Mouse (Mus musculus) stomach, embryonic 14.5 days (tissue): ENCODE results near the gene Flywch2. TPM values are rescaled to one million over a fixed set of nuclear protein-coding genes. Genes with fewer than 3 reads are reported as not detected.
A peak's percentile ranks its signal among the peaks of the same experiment; 100 is the strongest.

Experiments used
- ATAC-seq: fragments of 200-750 bp; cut with Nextera tagmentation; 2 replicates; pipeline ENCODE4 v1.8.0; 2017; ENCODE audit warnings: low read depth, moderate TSS enrichment; ENCODE audit not compliant: insufficient number of reproducible peaks, insufficient read depth, low FRiP score
- H3K27ac ChIP-seq: fragments of 300-500 bp; sonication (generic); 2 replicates; pipeline ENCODE4 v1.5.1; 2014; ENCODE audit warnings: mild to moderate bottlenecking, low read length, moderate library complexity, mixed read lengths
- H3K27me3 ChIP-seq: fragments of 300-500 bp; sonication (generic); 2 replicates; pipeline ENCODE4 v1.6.1; 2014; ENCODE audit warnings: low read length, control low read depth, mixed read lengths; ENCODE audit not compliant: control insufficient read depth, insufficient read depth
- H3K36me3 ChIP-seq: fragments of 300-500 bp; sonication (generic); 2 replicates; pipeline ENCODE4 v1.6.1; 2014; ENCODE audit warnings: mild to moderate bottlenecking, control low read depth, low read length, moderate library complexity, mixed read lengths; ENCODE audit not compliant: control insufficient read depth, insufficient read depth
- H3K4me1 ChIP-seq: fragments of 300-500 bp; sonication (generic); 2 replicates; pipeline ENCODE4 v1.6.1; 2014; ENCODE audit warnings: low read length, control low read depth, mixed read lengths; ENCODE audit not compliant: control insufficient read depth, insufficient read depth
- H3K4me2 ChIP-seq: fragments of 300-500 bp; sonication (generic); replicated peaks from 2 replicates; pipeline ENCODE4 v1.6.1; 2014; ENCODE audit warnings: low read depth, low read length, control low read depth
- H3K4me3 ChIP-seq: fragments of 300-500 bp; sonication (generic); 2 replicates; pipeline ENCODE4 v1.5.1; 2014; ENCODE audit warnings: low read depth, low read length, control low read depth
- H3K9ac ChIP-seq: fragments of 300-500 bp; sonication (generic); replicated peaks from 2 replicates; pipeline ENCODE4 v1.6.1; 2014; ENCODE audit warnings: low read depth, mild to moderate bottlenecking, control low read depth, low read length, moderate library complexity, mixed read lengths
- H3K9me3 ChIP-seq: fragments of 300-500 bp; sonication (generic); 2 replicates; pipeline ENCODE4 v1.6.1; 2016; ENCODE audit warnings: low read depth, low read length, control low read depth; ENCODE audit not compliant: control insufficient read depth
- WGBS: fragments of 180-500 bp; shearing (Covaris S2); extraction: QIAGEN DNeasy Blood & Tissue Kit; methylation state at CpG from one replicate; pipeline ENCODE4 v1.1.7; 2014; 5-methylcytosine and 5-hydroxymethylcytosine counted together
- polyA plus RNA-seq: library from polyadenylated mRNA; unstranded; fragments of >200 nt; fragmentation: Nextera tagmentation; extraction: Ambion mirVana; gene quantifications from 2 replicates; pipeline ENCODE4 v1.2.1, GENCODE M21; 2014

The Flywch2 gene
- polyA plus RNA-seq, 1 experiment from 2014 or later = 31.0 TPM

DNA sequence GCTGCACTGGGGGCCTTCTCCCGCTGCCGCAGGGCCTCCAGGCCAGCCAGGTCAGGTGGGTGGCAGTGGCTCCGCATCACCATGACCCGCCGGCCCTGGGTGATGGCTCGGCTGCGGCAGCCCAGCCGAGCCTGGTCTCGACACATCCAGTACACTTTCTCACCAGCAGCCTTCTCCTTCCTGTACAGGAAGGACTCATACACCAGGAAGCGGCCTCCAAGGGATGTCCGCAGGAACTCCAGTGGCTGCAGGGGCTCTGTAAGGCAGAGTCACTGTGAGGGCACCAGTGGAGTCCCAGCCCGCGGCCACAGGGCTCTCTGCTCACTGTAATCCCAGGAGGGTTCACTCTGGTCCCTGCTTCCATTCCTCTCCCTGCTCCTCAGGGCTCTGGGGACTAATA lies 30.2 kb downstream of the Flywch2 start:
- H3K4me1 ChIP-seq = no peaks in the 10 kb centered on the region
- 94% methylated on average over 13 of the region's 13 CpGs for WGBS
- no peak overlapping the region for H3K4me3 ChIP-seq
- peak overlapping the region; percentile 39; the same call in 1 of the 2 replicates for H3K27ac ChIP-seq
- H3K27me3 ChIP-seq = no peaks in the 10 kb centered on the region
- no peak overlapping the region for H3K4me2 ChIP-seq
- no peaks in the 10 kb centered on the region for H3K9me3 ChIP-seq
- ATAC-seq = no peak
- H3K36me3 ChIP-seq = peaks cover 45% of the 10 kb centered on the region
- H3K9ac ChIP-seq = no peak overlapping the region

GRCm38 (mm10) chr17:23749400-23750191 lies 36.3 kb downstream of the Flywch2 start:
- H3K9me3 ChIP-seq = no peaks in the 10 kb centered on the region
- no peak overlapping the region; the same call in 1 of the 2 replicates for H3K4me2 ChIP-seq
- no peak overlapping the region; the same call in 1 of the 2 replicates for H3K27ac ChIP-seq
- no peak for ATAC-seq
- no peak overlapping the region for H3K4me3 ChIP-seq
- peaks cover 13% of the 10 kb centered on the region; the same call in 1 of the 2 replicates for H3K36me3 ChIP-seq
- H3K9ac ChIP-seq = no peak overlapping the region
- 0 out of 2 replicates have a peak, but pooled peaks cover 16% of the 10 kb centered on the region for H3K4me1 ChIP-seq
- H3K27me3 ChIP-seq = peaks cover 21% of the 10 kb centered on the region
- WGBS = 79% methylated on average over 11 of the region's 11 CpGs

DNA sequence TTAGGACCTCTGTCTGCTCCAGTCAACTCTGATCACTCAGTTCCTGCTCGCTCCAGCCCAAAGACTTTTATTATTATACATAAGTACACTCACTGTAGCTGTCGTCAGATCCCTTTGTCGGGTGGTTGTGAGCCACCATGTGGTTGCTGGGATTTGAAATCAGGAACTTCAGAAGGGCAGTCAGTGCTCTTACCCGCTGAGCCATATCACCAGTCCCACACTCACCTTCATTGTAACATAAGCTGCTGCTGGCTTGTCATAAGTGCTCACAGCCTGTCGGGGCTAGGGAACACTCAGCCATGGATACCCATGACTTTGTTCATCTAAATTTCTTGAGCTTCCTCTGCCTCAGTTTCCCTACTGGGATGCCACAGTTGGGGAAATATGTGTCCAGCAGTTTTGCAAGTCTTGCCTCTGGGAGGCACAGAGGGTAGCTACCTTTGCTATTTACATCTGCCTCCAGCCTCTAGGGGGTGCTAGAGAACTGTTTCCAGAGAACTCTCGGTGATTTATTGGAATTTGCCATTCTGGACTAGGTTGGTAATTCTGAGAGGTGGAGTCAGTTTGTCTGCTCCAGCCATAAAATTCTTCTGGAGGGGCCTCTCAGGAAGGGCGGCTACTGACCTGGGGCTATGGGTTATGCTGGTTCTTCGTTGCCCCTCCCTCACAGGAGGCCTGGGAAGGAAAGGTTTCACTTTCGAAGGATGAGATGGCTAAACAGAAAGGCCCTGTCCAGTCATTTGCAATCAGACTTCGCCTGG lies 37.1 kb downstream of the Flywch2 start:
- 33% methylated on average over 10 of the region's 10 CpGs for WGBS
- Histone ChIP-seq H3K36me3 (peaks cover 13% of the 10 kb centered on the region; the same call in 1 of the 2 replicates), H3K27me3 (peaks cover 23% of the 10 kb centered on the region), H3K4me2 (no peak overlapping the region; the same call in 1 of the 2 replicates), H3K27ac (no peak overlapping the region; the same call in 1 of the 2 replicates), H3K9me3 (no peaks in the 10 kb centered on the region), H3K4me1 (0 out of 2 replicates have a peak, but pooled peaks cover 19% of the 10 kb centered on the region), H3K4me3 (no peak overlapping the region), H3K9ac (no peak overlapping the region)
- ATAC-seq = no peak

- Histone ChIP-seq H3K4me2 (no peak overlapping the region), H3K4me3 (no peak overlapping the region), H3K9ac (no peak overlapping the region), H3K4me1 (0 out of 2 replicates have a peak, but pooled peaks cover 19% of the 10 kb centered on the region), H3K27ac (no peak overlapping the region), H3K36me3 (peaks cover 7% of the 10 kb centered on the region; the same call in 1 of the 2 replicates), H3K9me3 (no peaks in the 10 kb centered on the region), H3K27me3 (peaks cover 30% of the 10 kb centered on the region)
- WGBS = 31% methylated on average over 6 of the region's 6 CpGs
- no peak for ATAC-seq
Measured at GRCm38 (mm10) chr17:23748026-23748425, 37.9 kb downstream of the Flywch2 start.

DNA sequence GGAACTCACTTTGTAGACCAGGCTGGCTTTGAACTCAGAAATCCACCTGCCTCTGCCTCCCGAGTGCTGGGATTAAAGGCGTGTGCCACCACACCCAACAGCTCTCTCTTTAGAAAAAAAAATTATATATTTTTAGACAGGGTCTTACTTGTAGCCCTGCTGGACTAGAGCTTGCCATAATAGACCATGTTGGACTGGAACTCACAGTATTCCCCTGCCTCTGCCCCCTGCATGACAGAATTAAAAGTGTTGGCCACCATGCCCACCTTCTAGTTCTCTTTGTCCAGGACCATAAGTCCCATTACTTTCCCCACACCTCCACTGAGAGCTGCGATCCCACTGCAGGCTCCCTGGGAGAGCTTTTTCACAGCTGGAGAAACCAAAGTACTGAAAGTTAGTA lies 38.4 kb downstream of the Flywch2 start:
- Histone ChIP-seq H3K9ac (no peak overlapping the region), H3K4me2 (no peak overlapping the region), H3K9me3 (no peaks in the 10 kb centered on the region), H3K27ac (no peak overlapping the region), H3K4me3 (no peak overlapping the region), H3K36me3 (peaks cover 3% of the 10 kb centered on the region; the same call in 1 of the 2 replicates), H3K27me3 (peaks cover 31% of the 10 kb centered on the region), H3K4me1 (0 out of 2 replicates have a peak, but pooled peaks cover 19% of the 10 kb centered on the region)
- no peak for ATAC-seq
- WGBS = 81% methylated on average over 3 of the region's 3 CpGs

- no peak overlapping the region for H3K4me2 ChIP-seq
- peaks cover 36% of the 10 kb centered on the region for H3K27me3 ChIP-seq
Measured at GRCm38 (mm10) chr17:23746767-23747166, 39.1 kb downstream of the Flywch2 start.

DNA sequence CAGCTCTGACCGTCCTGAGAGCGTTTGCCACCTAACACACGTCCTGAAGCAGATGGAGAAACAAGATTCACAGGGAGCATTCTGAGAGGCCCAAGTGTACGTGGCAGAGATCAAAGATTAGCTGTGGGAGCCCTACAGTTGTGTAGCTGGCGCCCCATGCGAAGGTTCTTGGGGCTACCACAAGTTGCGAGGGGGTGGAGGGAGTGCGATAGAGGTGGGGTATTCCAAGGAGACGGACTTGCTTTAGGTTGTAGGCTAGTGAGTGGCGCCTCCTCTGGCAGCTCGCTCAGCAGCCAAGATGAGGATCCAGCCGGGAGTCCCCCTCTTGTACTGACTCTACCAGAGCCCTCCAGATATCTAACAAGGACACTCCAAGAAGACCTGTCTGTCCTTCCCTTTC lies 39.6 kb downstream of the Flywch2 start:
- peaks cover 41% of the 10 kb centered on the region for H3K27me3 ChIP-seq

More at GRCm38 (mm10) chr17:23746767-23747166, 39.1 kb downstream of the Flywch2 start:
- WGBS = 78% methylated on average over 3 of the region's 3 CpGs
- no peak for ATAC-seq
- H3K4me1 ChIP-seq = 0 out of 2 replicates have a peak, but pooled peaks cover 21% of the 10 kb centered on the region
- no peak overlapping the region for H3K27ac ChIP-seq
- H3K36me3 ChIP-seq = 0 out of 2 replicates have a peak, but pooled peaks cover 3% of the 10 kb centered on the region
- H3K9ac ChIP-seq = no peak overlapping the region
- H3K9me3 ChIP-seq = no peaks in the 10 kb centered on the region
- no peak overlapping the region for H3K4me3 ChIP-seq

More for the DNA sequence above, 39.6 kb downstream of the Flywch2 start:
- no peak overlapping the region for H3K9ac ChIP-seq
- no peak overlapping the region for H3K27ac ChIP-seq
- no peaks in the 10 kb centered on the region for H3K9me3 ChIP-seq
- no peak for ATAC-seq
- 8% methylated on average over 12 of the region's 12 CpGs for WGBS
- H3K36me3 ChIP-seq = 0 out of 2 replicates have a peak, but pooled peaks cover 1% of the 10 kb centered on the region
- H3K4me1 ChIP-seq = 0 out of 2 replicates have a peak, but pooled peaks cover 21% of the 10 kb centered on the region
- H3K4me3 ChIP-seq = 0 out of 2 replicates have a peak overlapping the region, but pooled peaks have one; percentile 30
- H3K4me2 ChIP-seq = peak overlapping the region; percentile 66
